Mouse (Mus musculus) liver, embryonic 11.5 days (tissue): ENCODE data around the gene Mad1l1. TPM values are rescaled to one million over a fixed set of nuclear protein-coding genes. Genes with fewer than 3 reads are reported as not detected.

Experiments
- ATAC-seq: fragments of 200-750 bp; cut with Nextera tagmentation; replicated peaks from 2 replicates; pipeline ENCODE4 v1.8.0; 2017; ENCODE audit warnings: moderate number of reproducible peaks, mild to moderate bottlenecking, moderate TSS enrichment, moderate library complexity; ENCODE audit not compliant: low FRiP score
- DNase-seq: peaks from one replicate; pipeline ENCODE4 v3.0.0-alpha.2; 2017; ENCODE audit warnings: low spot score
- H3K27ac ChIP-seq: fragments of 300-500 bp; sonication (generic); 2 replicates; pipeline ENCODE4 v1.5.1; 2014; ENCODE audit warnings: mild to moderate bottlenecking, low read depth, low read length, control low read depth
- H3K27me3 ChIP-seq: fragments of 300-500 bp; sonication (generic); replicated peaks from 2 replicates; pipeline ENCODE4 v1.6.1; 2014; ENCODE audit warnings: low read length, mixed read lengths; ENCODE audit not compliant: control insufficient read depth, insufficient read depth
- H3K36me3 ChIP-seq: fragments of 300-500 bp; sonication (generic); 2 replicates; pipeline ENCODE4 v1.6.1; 2014; ENCODE audit warnings: mild to moderate bottlenecking, low read length, moderate library complexity, mixed read lengths; ENCODE audit not compliant: control insufficient read depth, insufficient read depth
- H3K4me1 ChIP-seq: fragments of 300-500 bp; sonication (generic); replicated peaks from 2 replicates; pipeline ENCODE4 v1.6.1; 2014; ENCODE audit warnings: low read length, mixed read lengths; ENCODE audit not compliant: control insufficient read depth, insufficient read depth
- H3K4me2 ChIP-seq: fragments of 300-500 bp; sonication (generic); 2 replicates; pipeline ENCODE4 v1.6.1; 2014; ENCODE audit warnings: mild to moderate bottlenecking, control low read depth, moderate library complexity
- H3K4me3 ChIP-seq: fragments of 300-500 bp; sonication (generic); 2 replicates; pipeline ENCODE4 v1.5.1; 2014; ENCODE audit warnings: low read depth, low read length, control low read depth
- H3K9ac ChIP-seq: fragments of 300-500 bp; sonication (generic); 2 replicates; pipeline ENCODE4 v1.6.1; 2014; ENCODE audit warnings: low read depth, low read length, control low read depth
- H3K9me3 ChIP-seq: fragments of 300-500 bp; sonication (generic); 2 replicates; pipeline ENCODE4 v1.6.1; 2016; ENCODE audit warnings: low read length, inconsistent platforms, mixed read lengths; ENCODE audit not compliant: control insufficient read depth
- WGBS: fragments of 180-500 bp; shearing (Covaris S2); extraction: QIAGEN DNeasy Blood & Tissue Kit; methylation state at CpG from one replicate; pipeline ENCODE4 v1.1.7; 2014; 5-methylcytosine and 5-hydroxymethylcytosine counted together
- polyA plus RNA-seq: library from polyadenylated mRNA; unstranded; fragments of >200 nt; fragmentation: Nextera tagmentation; extraction: Ambion mirVana; gene quantifications from 2 replicates; pipeline ENCODE4 v1.2.1, GENCODE M21; 2014

Gene Mad1l1
- polyA plus RNA-seq, 1 experiment from 2014 or later = 43.0 TPM

DNA sequence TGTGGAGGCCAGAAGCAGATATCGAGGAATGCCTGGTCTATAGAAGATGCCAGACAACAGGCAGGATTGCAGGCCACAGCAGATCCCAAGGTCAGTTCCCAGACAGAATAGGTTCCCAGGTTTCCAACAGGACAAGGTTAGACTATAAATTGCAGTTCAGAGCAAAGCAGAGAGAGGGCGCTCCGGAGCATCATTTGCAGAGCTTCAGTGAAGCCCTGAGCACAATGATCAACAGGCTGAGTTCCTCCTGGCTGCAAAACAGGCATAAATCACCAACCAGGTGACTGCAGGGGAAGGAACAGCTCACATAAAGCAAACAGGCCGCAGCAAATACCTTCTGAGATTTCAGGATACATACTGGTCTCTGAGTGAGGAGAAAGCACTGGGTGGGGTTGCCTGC, 123.6 kb downstream of the Mad1l1 start:
- Histone ChIP-seq H3K36me3 (peaks cover 5% of the 10 kb centered on the region; the same call in 1 of the 2 replicates), H3K27ac (no peak overlapping the region), H3K27me3 (no peaks in the 10 kb centered on the region), H3K9me3 (no peaks in the 10 kb centered on the region), H3K4me3 (no peak overlapping the region), H3K9ac (no peak overlapping the region), H3K4me1 (peaks cover 3% of the 10 kb centered on the region; the same call in 1 of the 2 replicates), H3K4me2 (no peak overlapping the region)
- WGBS = 27% methylated on average over 4 of the region's 4 CpGs
- peak; percentile 53 for DNase-seq
- ATAC-seq = no peak

DNA sequence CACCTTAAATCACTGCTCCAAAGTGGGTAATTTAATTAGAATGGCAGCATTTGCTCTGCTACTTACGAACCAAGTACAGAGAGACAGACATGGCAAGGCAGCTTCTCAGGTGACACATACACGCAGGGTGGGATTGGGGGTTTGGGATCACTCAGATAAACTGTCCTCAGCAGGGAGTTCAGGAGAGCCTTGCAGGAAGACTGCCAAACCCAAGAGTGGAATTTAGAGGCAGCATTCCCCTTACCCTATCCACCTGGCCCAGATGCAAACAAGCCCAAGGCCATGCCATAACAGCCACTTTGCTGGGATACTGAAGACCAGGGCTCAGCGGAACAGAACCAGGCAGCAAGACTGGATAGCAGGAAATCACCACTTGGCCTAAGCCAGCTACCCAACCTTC, 124.9 kb downstream of the Mad1l1 start:
- Histone ChIP-seq H3K9me3 (no peaks in the 10 kb centered on the region), H3K36me3 (peaks cover 5% of the 10 kb centered on the region; the same call in 1 of the 2 replicates), H3K4me2 (no peak overlapping the region), H3K27me3 (no peaks in the 10 kb centered on the region), H3K27ac (no peak overlapping the region), H3K9ac (no peak overlapping the region), H3K4me1 (peaks cover 3% of the 10 kb centered on the region; the same call in 1 of the 2 replicates), H3K4me3 (no peak overlapping the region)
- DNase-seq (no peak), ATAC-seq (no peak)
- 88% methylated on average over 3 of the region's 3 CpGs for WGBS

DNA sequence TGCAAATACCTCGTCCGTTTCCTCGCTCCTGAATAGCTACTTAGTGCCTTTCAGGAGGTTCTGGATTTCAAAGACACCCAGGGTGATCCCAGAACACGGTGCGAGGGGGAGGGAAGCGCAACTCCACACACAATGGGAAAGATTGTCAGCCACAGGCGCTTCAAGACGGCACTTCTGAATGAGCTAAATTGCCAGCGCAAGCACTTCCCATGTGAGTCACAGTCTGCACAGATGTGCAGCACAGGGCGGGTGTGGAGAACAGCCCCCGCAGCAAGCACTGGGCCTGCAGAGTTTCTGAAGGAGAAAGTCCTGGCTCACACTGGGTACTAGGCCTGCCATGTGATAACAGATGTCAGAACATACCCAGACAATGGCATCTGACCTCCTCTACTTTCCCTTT, 127.2 kb downstream of the Mad1l1 start:
- 81% methylated on average over 11 of the region's 11 CpGs for WGBS
- H3K4me1 ChIP-seq = peaks cover 3% of the 10 kb centered on the region; the same call in 1 of the 2 replicates
- ATAC-seq = no peak

DNA sequence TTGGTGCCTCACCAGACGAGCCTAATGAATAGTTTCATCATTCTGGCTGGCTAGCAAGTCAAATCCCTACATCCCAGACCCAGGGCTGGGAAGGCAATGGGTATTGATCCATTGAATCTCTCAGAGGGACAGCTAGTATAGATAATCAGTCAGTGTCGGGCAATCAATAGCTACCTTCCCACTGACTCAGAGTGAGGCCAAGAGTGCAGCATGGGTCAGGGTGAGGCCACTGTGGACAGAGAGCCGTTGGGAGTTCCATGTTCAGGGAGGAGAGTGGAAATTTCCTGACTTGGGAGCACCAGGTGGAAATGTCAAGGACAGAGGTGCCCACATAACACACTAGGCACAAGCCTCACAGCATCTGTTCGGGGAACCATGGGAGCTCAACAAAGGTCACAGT, 129.8 kb downstream of the Mad1l1 start:
- ATAC-seq (no peak), DNase-seq (no peak)
- Histone ChIP-seq H3K9me3 (no peaks in the 10 kb centered on the region), H3K4me3 (no peak overlapping the region), H3K4me2 (no peak overlapping the region), H3K9ac (no peak overlapping the region), H3K36me3 (peaks cover 3% of the 10 kb centered on the region; the same call in 1 of the 2 replicates), H3K27ac (no peak overlapping the region), H3K4me1 (peaks cover 3% of the 10 kb centered on the region; the same call in 1 of the 2 replicates), H3K27me3 (no peaks in the 10 kb centered on the region)
- 67% methylated on average over 4 of the region's 4 CpGs for WGBS

More for the DNA sequence above, 127.2 kb downstream of the Mad1l1 start:
- no peaks in the 10 kb centered on the region for H3K27me3 ChIP-seq
- H3K9ac ChIP-seq = no peak overlapping the region
- H3K27ac ChIP-seq = no peak overlapping the region
- no peak overlapping the region for H3K4me3 ChIP-seq
- no peak overlapping the region for H3K4me2 ChIP-seq
- H3K36me3 ChIP-seq = peaks cover 5% of the 10 kb centered on the region; the same call in 1 of the 2 replicates
- DNase-seq = no peak
- H3K9me3 ChIP-seq = no peaks in the 10 kb centered on the region

DNA sequence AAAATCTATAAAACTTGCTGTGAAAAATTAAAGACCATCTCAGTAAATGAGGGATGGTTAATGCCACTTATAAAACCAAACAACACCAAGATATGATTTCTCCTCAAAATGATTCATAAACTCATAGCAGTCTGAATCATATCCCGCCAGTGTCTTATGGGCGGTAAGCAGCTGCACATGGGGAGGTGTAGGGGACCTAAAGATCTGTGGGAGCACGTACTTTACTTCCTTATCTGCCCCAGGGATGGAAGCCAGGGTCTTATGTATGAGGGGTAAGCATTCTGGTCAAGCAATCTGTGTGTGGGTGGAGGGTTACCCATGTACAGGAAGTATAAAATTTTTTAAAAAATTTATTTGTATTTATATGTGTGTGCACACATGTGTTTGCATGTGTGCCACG, 135.0 kb downstream of the Mad1l1 start:
- H3K27ac ChIP-seq = no peak overlapping the region
- H3K9me3 ChIP-seq = no peaks in the 10 kb centered on the region
- no peaks in the 10 kb centered on the region for H3K27me3 ChIP-seq
- DNase-seq = no peak
- 84% methylated on average over 4 of the region's 4 CpGs for WGBS
- no peak overlapping the region for H3K9ac ChIP-seq
- H3K4me2 ChIP-seq = no peak overlapping the region
- ATAC-seq = no peak
- no peaks in the 10 kb centered on the region for H3K4me1 ChIP-seq
- no peaks in the 10 kb centered on the region for H3K36me3 ChIP-seq
- H3K4me3 ChIP-seq = no peak overlapping the region

DNA sequence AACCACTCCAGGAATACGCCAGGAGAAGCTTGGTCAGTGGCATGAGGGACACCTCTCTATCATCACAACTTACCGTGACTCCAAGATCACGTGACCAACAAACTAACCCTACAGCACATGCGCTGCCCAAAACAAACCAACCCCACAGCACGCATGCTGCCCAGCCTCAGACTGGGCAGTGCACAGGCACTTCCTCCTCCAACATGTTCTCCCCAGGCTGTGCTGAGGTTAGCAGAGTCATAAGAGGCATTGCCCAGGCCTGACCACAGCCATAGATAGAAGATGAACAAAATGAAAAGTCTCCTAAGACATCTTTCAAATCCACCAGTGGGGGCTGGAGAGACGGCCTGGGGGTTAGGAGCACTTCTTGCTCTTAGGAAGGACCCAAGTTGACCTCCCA, 135.6 kb downstream of the Mad1l1 start:
- H3K27ac ChIP-seq = no peak overlapping the region
- ATAC-seq = no peak
- H3K4me2 ChIP-seq = no peak overlapping the region
- H3K4me1 ChIP-seq = no peaks in the 10 kb centered on the region
- no peaks in the 10 kb centered on the region for H3K36me3 ChIP-seq
- WGBS = 86% methylated on average over 6 of the region's 6 CpGs
- no peak overlapping the region for H3K9ac ChIP-seq
- DNase-seq = no peak
- no peak overlapping the region for H3K4me3 ChIP-seq
- no peaks in the 10 kb centered on the region for H3K27me3 ChIP-seq
- H3K9me3 ChIP-seq = no peaks in the 10 kb centered on the region

DNA sequence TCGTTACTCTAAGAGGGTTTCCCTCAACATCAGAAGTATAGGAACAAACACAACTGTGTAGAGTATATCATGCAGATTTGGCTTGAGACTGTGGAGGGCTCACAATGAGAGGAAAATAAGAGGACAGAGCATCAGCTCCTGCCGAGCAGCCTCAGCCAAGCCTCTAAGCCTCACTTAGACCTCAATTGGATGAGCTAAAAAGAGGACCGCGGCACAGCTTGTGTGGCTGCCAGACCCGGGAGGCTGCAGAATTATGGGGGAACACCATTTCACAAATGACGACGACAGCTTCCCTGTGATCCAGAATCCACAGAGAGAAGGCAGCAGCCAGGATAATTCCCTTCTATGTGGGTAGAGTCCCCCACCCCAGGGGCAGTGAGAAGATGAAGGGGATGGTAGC, 138.0 kb downstream of the Mad1l1 start:
- H3K27me3 ChIP-seq = no peaks in the 10 kb centered on the region
- H3K4me2 ChIP-seq = no peak overlapping the region
- no peak overlapping the region for H3K27ac ChIP-seq
- 91% methylated on average over 7 of the region's 7 CpGs for WGBS
- H3K9ac ChIP-seq = no peak overlapping the region
- no peak for ATAC-seq
- H3K4me3 ChIP-seq = no peak overlapping the region
- no peaks in the 10 kb centered on the region for H3K9me3 ChIP-seq
- H3K4me1 ChIP-seq = peaks cover under 1% of the 10 kb centered on the region
- H3K36me3 ChIP-seq = no peaks in the 10 kb centered on the region
- no peak for DNase-seq

DNA sequence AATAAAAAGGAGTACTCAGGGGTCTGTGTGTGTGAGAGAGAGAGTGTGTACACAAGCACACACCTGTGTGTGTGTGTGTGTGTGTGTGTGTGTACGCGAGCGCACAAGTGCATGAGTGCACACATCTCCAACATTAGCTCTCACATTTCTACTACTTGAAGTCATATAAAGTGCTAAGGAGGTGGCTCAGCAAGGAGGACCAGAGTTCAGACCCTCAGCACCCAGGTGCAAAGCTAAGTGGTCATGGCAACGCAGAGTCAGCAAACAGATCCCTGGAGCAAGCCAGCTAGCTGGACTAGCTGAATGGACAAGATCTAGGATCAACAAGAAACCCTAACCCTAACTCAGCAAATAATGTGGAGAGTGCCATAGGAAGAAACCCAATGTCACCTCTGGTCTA, 139.0 kb downstream of the Mad1l1 start:
- Histone ChIP-seq H3K9ac (no peak overlapping the region), H3K4me3 (no peak overlapping the region), H3K27me3 (no peaks in the 10 kb centered on the region), H3K27ac (no peak overlapping the region), H3K9me3 (no peaks in the 10 kb centered on the region), H3K4me2 (no peak overlapping the region), H3K4me1 (peaks cover 2% of the 10 kb centered on the region), H3K36me3 (no peaks in the 10 kb centered on the region)
- ATAC-seq (no peak), DNase-seq (no peak)
- 93% methylated on average over 4 of the region's 4 CpGs for WGBS

DNA sequence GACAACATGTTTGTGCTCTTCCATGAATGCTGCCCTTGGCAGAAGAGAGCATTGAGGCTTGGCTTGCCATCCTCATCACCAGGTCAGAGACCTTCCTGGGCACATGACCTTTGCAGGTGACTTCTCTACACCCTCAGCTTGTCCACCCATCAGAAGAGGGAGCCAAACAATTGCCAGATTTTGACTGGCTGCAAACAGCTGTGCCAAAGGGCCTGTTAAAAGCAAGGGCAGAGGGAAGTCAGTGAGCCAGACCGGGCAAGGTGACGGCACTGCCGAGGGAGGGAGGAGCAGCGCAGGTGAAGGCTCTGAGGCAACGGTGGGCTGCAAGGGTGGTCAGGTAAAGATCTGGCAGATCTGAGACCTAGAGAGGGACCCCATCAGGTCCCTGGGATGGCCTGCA, 141.3 kb downstream of the Mad1l1 start:
- no peak overlapping the region for H3K4me2 ChIP-seq
- ATAC-seq (no peak), DNase-seq (no peak)
- H3K27me3 ChIP-seq = no peaks in the 10 kb centered on the region
- H3K9me3 ChIP-seq = no peaks in the 10 kb centered on the region
- 94% methylated on average over 5 of the region's 5 CpGs for WGBS
- H3K27ac ChIP-seq = no peak overlapping the region
- H3K36me3 ChIP-seq = no peaks in the 10 kb centered on the region
- H3K9ac ChIP-seq = no peak overlapping the region
- no peak overlapping the region for H3K4me3 ChIP-seq
- peaks cover 2% of the 10 kb centered on the region for H3K4me1 ChIP-seq
